Mouse (Mus musculus): ENCODE data around the gene Atxn1. TPM values are rescaled to one million over a fixed set of nuclear protein-coding genes. Genes with fewer than 3 reads are reported as not detected.

The Atxn1 gene
- polyA plus RNA-seq, 1 experiment from 2014 or later, result 5.3 TPM

GRCm38 (mm10) chr13:45836377-45837054, 128.3 kb downstream of the Atxn1 start:
- 90% methylated on average over 15 of the region's 15 CpGs for WGBS
- Histone ChIP-seq H3K4me1 (ENCODE audit: control insufficient read depth, insufficient read depth, low read length) (no peaks in the 10 kb centered on the region), H3K4me3 (ENCODE audit: low read length) (no peak overlapping the region), H3K27ac (ENCODE audit: low read length) (no peak overlapping the region), H3K4me2 (ENCODE audit: low read depth, low read length) (no peak overlapping the region), H3K36me3 (ENCODE audit: control insufficient read depth, insufficient read depth, low read length) (no peaks in the 10 kb centered on the region), H3K27me3 (replicated peaks; ENCODE audit: control insufficient read depth, insufficient read depth, low read length) (no peaks in the 10 kb centered on the region), H3K9ac (ENCODE audit: low read depth, low read length) (no peak overlapping the region), H3K9me3 (ENCODE audit: control insufficient read depth, low read length) (0 out of 2 replicates have a peak, but pooled peaks cover 3% of the 10 kb centered on the region)
- ATAC-seq, result no peak

GRCm38 (mm10) chr13:45834300-45834699, 130.5 kb downstream of the Atxn1 start:
- H3K27ac ChIP-seq (ENCODE audit: low read length), result no peak overlapping the region
- no peaks in the 10 kb centered on the region for H3K4me1 ChIP-seq (ENCODE audit: control insufficient read depth, insufficient read depth, low read length)
- WGBS, result 87% methylated on average over 2 of the region's 2 CpGs

GRCm38 (mm10) chr13:45832695-45833350, 132.0 kb downstream of the Atxn1 start:
- H3K4me2 ChIP-seq (ENCODE audit: low read depth, low read length), result no peak overlapping the region
- no peaks in the 10 kb centered on the region for H3K4me1 ChIP-seq (ENCODE audit: control insufficient read depth, insufficient read depth, low read length)
- H3K9me3 ChIP-seq (ENCODE audit: control insufficient read depth, low read length), result 0 out of 2 replicates have a peak, but pooled peaks cover 3% of the 10 kb centered on the region
- H3K27ac ChIP-seq (ENCODE audit: low read length), result no peak overlapping the region
- H3K9ac ChIP-seq (ENCODE audit: low read depth, low read length), result no peak overlapping the region
- ATAC-seq, result no peak
- no peaks in the 10 kb centered on the region for H3K36me3 ChIP-seq (ENCODE audit: control insufficient read depth, insufficient read depth, low read length)
- 80% methylated on average over 11 of the region's 11 CpGs for WGBS
- H3K4me3 ChIP-seq (ENCODE audit: low read length), result no peak overlapping the region
- no peaks in the 10 kb centered on the region for H3K27me3 ChIP-seq (replicated peaks; ENCODE audit: control insufficient read depth, insufficient read depth, low read length)

More at GRCm38 (mm10) chr13:45834300-45834699, 130.5 kb downstream of the Atxn1 start:
- ATAC-seq, result no peak
- no peak overlapping the region for H3K9ac ChIP-seq (ENCODE audit: low read depth, low read length)
- no peaks in the 10 kb centered on the region for H3K36me3 ChIP-seq (ENCODE audit: control insufficient read depth, insufficient read depth, low read length)
- no peak overlapping the region for H3K4me3 ChIP-seq (ENCODE audit: low read length)
- no peak overlapping the region for H3K4me2 ChIP-seq (ENCODE audit: low read depth, low read length)
- H3K27me3 ChIP-seq (replicated peaks; ENCODE audit: control insufficient read depth, insufficient read depth, low read length), result no peaks in the 10 kb centered on the region
- H3K9me3 ChIP-seq (ENCODE audit: control insufficient read depth, low read length), result 0 out of 2 replicates have a peak, but pooled peaks cover 3% of the 10 kb centered on the region

- no peak for ATAC-seq
- Histone ChIP-seq H3K4me3 (ENCODE audit: low read length) (no peak overlapping the region), H3K36me3 (ENCODE audit: control insufficient read depth, insufficient read depth, low read length) (no peaks in the 10 kb centered on the region), H3K9me3 (ENCODE audit: control insufficient read depth, low read length) (0 out of 2 replicates have a peak, but pooled peaks cover 3% of the 10 kb centered on the region), H3K4me1 (ENCODE audit: control insufficient read depth, insufficient read depth, low read length) (no peaks in the 10 kb centered on the region), H3K9ac (ENCODE audit: low read depth, low read length) (no peak overlapping the region), H3K4me2 (ENCODE audit: low read depth, low read length) (no peak overlapping the region), H3K27ac (ENCODE audit: low read length) (no peak overlapping the region), H3K27me3 (replicated peaks; ENCODE audit: control insufficient read depth, insufficient read depth, low read length) (no peaks in the 10 kb centered on the region)
- WGBS, result 74% methylated on average over 8 of the region's 8 CpGs
Measured at GRCm38 (mm10) chr13:45829341-45829936, 135.4 kb downstream of the Atxn1 start.

GRCm38 (mm10) chr13:45828035-45828434, 136.8 kb downstream of the Atxn1 start:
- Histone ChIP-seq H3K36me3 (ENCODE audit: control insufficient read depth, insufficient read depth, low read length) (no peaks in the 10 kb centered on the region), H3K9me3 (ENCODE audit: control insufficient read depth, low read length) (no peaks in the 10 kb centered on the region), H3K9ac (ENCODE audit: low read depth, low read length) (no peak overlapping the region), H3K27ac (ENCODE audit: low read length) (no peak overlapping the region), H3K27me3 (replicated peaks; ENCODE audit: control insufficient read depth, insufficient read depth, low read length) (no peaks in the 10 kb centered on the region), H3K4me1 (ENCODE audit: control insufficient read depth, insufficient read depth, low read length) (no peaks in the 10 kb centered on the region), H3K4me2 (ENCODE audit: low read depth, low read length) (no peak overlapping the region), H3K4me3 (ENCODE audit: low read length) (no peak overlapping the region)
- ATAC-seq, result no peak
- 64% methylated on average over 7 of the region's 7 CpGs for WGBS

GRCm38 (mm10) chr13:45827619-45828018, 137.2 kb downstream of the Atxn1 start:
- Histone ChIP-seq H3K9me3 (ENCODE audit: control insufficient read depth, low read length) (no peaks in the 10 kb centered on the region), H3K4me1 (ENCODE audit: control insufficient read depth, insufficient read depth, low read length) (no peaks in the 10 kb centered on the region), H3K4me2 (ENCODE audit: low read depth, low read length) (no peak overlapping the region), H3K36me3 (ENCODE audit: control insufficient read depth, insufficient read depth, low read length) (no peaks in the 10 kb centered on the region), H3K4me3 (ENCODE audit: low read length) (no peak overlapping the region), H3K27ac (ENCODE audit: low read length) (no peak overlapping the region), H3K9ac (ENCODE audit: low read depth, low read length) (no peak overlapping the region), H3K27me3 (replicated peaks; ENCODE audit: control insufficient read depth, insufficient read depth, low read length) (no peaks in the 10 kb centered on the region)
- WGBS, result 59% methylated on average over 4 of the region's 4 CpGs
- no peak for ATAC-seq

GRCm38 (mm10) chr13:45827046-45827596, 137.7 kb downstream of the Atxn1 start:
- no peak for ATAC-seq
- Histone ChIP-seq H3K36me3 (ENCODE audit: control insufficient read depth, insufficient read depth, low read length) (no peaks in the 10 kb centered on the region), H3K9ac (ENCODE audit: low read depth, low read length) (no peak overlapping the region), H3K27me3 (replicated peaks; ENCODE audit: control insufficient read depth, insufficient read depth, low read length) (no peaks in the 10 kb centered on the region), H3K4me2 (ENCODE audit: low read depth, low read length) (no peak overlapping the region), H3K4me1 (ENCODE audit: control insufficient read depth, insufficient read depth, low read length) (no peaks in the 10 kb centered on the region), H3K4me3 (ENCODE audit: low read length) (no peak overlapping the region), H3K9me3 (ENCODE audit: control insufficient read depth, low read length) (no peaks in the 10 kb centered on the region), H3K27ac (ENCODE audit: low read length) (no peak overlapping the region)
- 77% methylated on average over 8 of the region's 8 CpGs for WGBS

- no peaks in the 10 kb centered on the region for H3K36me3 ChIP-seq (ENCODE audit: control insufficient read depth, insufficient read depth, low read length)
- no peak for ATAC-seq
- no peak overlapping the region for H3K4me2 ChIP-seq (ENCODE audit: low read depth, low read length)
- no peak overlapping the region for H3K27ac ChIP-seq (ENCODE audit: low read length)
- H3K27me3 ChIP-seq (replicated peaks; ENCODE audit: control insufficient read depth, insufficient read depth, low read length), result no peaks in the 10 kb centered on the region
- H3K4me3 ChIP-seq (ENCODE audit: low read length), result no peak overlapping the region
- H3K4me1 ChIP-seq (ENCODE audit: control insufficient read depth, insufficient read depth, low read length), result no peaks in the 10 kb centered on the region
- no peak overlapping the region for H3K9ac ChIP-seq (ENCODE audit: low read depth, low read length)
- 88% methylated on average over 4 of the region's 4 CpGs for WGBS
- H3K9me3 ChIP-seq (ENCODE audit: control insufficient read depth, low read length), result no peaks in the 10 kb centered on the region
Measured at GRCm38 (mm10) chr13:45822491-45822829, 142.3 kb downstream of the Atxn1 start.

- Histone ChIP-seq H3K36me3 (ENCODE audit: control insufficient read depth, insufficient read depth, low read length) (no peaks in the 10 kb centered on the region), H3K27me3 (replicated peaks; ENCODE audit: control insufficient read depth, insufficient read depth, low read length) (no peaks in the 10 kb centered on the region), H3K4me3 (ENCODE audit: low read length) (no peak overlapping the region), H3K4me1 (ENCODE audit: control insufficient read depth, insufficient read depth, low read length) (no peaks in the 10 kb centered on the region), H3K27ac (ENCODE audit: low read length) (no peak overlapping the region), H3K9ac (ENCODE audit: low read depth, low read length) (no peak overlapping the region), H3K4me2 (ENCODE audit: low read depth, low read length) (no peak overlapping the region), H3K9me3 (ENCODE audit: control insufficient read depth, low read length) (no peaks in the 10 kb centered on the region)
- ATAC-seq, result no peak
- 88% methylated on average over 7 of the region's 7 CpGs for WGBS
Measured at GRCm38 (mm10) chr13:45821764-45822490, 142.9 kb downstream of the Atxn1 start.
